Mouse (Mus musculus): ENCODE measurements around the gene Gm3012. TPM values are rescaled to one million over a fixed set of nuclear protein-coding genes. Genes with fewer than 3 reads are reported as not detected.

Gm3012 gene
- not detected in 2 replicates for polyA plus RNA-seq (2012)

DNA sequence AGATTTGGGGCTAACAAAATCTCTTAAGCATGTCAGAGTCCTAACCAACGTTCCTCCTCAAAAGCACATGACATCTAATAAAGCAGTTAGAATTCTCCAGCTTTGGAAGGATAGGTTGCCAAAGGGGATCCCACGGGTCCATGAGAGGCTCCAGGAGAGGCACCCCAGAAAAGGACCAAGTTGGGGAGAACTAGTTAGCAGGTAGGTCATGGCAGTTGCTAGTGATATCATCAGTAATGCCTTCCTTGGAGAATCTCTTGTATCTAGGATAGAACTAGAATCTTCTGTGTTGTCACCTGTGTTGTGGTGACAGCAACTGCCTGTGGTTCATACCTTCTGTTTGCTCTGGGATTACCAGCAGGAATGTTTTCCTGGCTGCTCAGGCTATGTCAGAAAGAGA lies at the start of gene Gm3012:
Gene Gm3012 (plus strand): TSS at position 301 of the 400 bp plus-strand sequence.

DNA sequence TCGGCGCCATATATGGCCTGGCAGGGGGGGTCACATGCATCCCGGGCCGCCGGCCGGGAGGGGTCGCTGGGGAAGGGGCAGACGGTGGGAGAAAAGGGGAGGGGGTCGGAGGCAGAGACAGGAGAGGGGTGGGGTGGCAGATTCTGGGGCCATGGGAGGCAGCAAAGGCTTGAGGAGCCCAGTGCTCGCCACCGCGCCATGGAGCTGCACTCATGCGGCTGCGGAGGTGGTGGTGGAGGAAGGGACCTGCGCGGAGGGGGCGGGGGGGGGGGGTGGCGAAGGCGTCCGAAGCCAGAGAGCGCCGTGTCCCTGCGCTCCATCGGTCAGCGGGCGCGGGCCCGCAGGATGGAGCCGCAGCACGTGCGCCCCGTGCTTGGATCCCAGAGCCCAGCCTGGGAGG lies 17.4 kb downstream of the Gm3012 start, which contains the start of gene Gm3020:
Gene Gm3020 (plus strand): TSS at position 301 of the 400 bp plus-strand sequence.

DNA sequence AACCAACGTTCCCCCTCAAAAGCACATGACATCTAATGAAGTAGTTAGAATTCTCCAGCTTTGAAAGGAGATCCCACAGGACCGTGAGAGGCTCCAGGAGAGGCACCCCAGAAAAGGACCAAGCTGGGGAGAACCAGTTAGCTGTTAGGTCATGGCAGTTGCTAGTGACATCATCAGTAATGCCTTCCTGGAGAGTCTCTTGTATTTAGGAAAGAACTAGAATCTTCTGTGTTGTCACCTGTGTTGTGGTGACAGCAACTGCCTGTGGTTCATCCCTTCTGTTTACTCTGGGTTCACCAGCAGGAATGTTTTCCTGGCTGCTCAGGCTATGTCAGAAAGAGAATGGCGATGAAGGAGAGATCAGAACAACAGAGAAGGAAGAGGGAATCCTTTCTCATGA lies 54.2 kb downstream of the Gm3012 start, which contains the start of gene Gm3043:
Gene Gm3043 (plus strand): TSS at position 301 of the 400 bp plus-strand sequence.

Other genes with a start within 250 kb of the Gm3012 start
- gene Gm10413, start 239.4 kb upstream of the Gm3012 start, polyA plus RNA-seq (2012), result not detected in 2 replicates
- not detected in 2 replicates for gene Gm10409, start 221.9 kb upstream of the Gm3012 start, polyA plus RNA-seq (2012)
- not detected in 2 replicates for gene Gm3005, start 206.4 kb upstream of the Gm3012 start, polyA plus RNA-seq (2012)
- gene Gm10408, start 185.1 kb upstream of the Gm3012 start, polyA plus RNA-seq (2012), result not detected in 2 replicates
- not detected in 2 replicates for gene Gm3020, start 17.5 kb downstream of the Gm3012 start, polyA plus RNA-seq (2012)
- gene Gm3043, start 54.3 kb downstream of the Gm3012 start, polyA plus RNA-seq (2012), result not detected in 2 replicates
- not detected in 2 replicates for gene Gm3002, start 175.6 kb downstream of the Gm3012 start, polyA plus RNA-seq (2012)
- 0.03 TPM in 1 of 2 replicates, not detected in the other for gene Gm3033, start 211.7 kb downstream of the Gm3012 start, polyA plus RNA-seq (2012)
- gene Gm2916, start 249.7 kb downstream of the Gm3012 start, polyA plus RNA-seq (2012), result not detected in 2 replicates

Measured in megakaryocyte-erythroid progenitor cell, adult 5 weeks (primary cell).